Mouse (Mus musculus) left cerebral cortex, adult 9 months (tissue): ENCODE results near the gene H1f0.

Experiments
- DNase-seq, 2 experiments: peaks; one replicate each; pipeline ENCODE4 v3.0.0; 2022; ENCODE audit warnings: low spot score in 2 of 2

The H1f0 gene

DNA sequence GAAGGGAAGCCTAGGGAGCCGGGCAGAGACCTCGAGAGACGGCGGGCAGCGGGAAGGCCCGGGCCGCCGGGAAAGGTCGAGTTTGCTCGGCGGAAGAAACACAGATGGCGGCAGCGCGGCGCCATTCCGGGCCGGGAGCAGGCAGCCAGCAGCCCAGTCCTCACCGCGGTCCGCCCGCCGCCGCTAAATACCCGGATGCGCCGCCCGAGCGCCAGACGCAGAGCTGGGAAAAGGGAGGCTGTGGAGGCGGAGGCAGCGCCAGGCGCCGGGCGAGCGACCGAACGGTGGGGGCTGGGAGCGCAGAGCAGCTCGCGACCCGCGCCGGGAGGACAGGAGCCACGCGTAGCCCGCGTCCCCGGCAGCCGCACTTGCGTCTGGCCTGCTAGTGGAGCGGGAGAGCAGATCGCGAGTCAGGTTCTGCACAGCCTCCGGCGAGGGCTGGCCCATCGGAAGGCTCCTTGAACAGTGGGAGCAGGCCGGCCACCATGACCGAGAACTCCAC lies at the start of gene H1f0:
Gene H1f0, plus strand, starts transcription at position 214 of the 502 bp plus-strand sequence.
- peak; percentile 74 to 92 for DNase-seq

- no peak for DNase-seq
Measured at GRCm38 (mm10) chr15:78978875-78979274, 49.4 kb upstream of the H1f0 start.

DNA sequence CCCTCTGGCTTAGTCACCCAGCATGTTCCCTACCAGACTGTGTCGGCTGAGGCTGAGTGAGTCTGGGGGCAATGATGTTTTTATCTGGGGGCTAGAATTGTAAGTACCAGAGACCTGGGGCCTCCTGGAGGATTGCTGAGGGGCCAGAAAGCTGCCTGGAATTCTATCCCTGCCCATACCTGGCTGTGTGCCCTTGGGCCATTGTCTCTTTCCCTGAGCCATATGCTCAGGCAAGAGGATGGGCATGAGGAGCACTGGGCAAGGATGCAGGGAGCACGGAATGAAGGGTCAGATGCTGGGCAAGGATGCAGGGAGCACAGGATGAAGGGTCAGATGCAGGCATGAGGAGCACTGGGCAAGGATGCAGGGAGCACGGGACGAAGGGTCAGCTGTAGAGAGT lies 48.2 kb upstream of the H1f0 start:
- DNase-seq, result no peak

DNA sequence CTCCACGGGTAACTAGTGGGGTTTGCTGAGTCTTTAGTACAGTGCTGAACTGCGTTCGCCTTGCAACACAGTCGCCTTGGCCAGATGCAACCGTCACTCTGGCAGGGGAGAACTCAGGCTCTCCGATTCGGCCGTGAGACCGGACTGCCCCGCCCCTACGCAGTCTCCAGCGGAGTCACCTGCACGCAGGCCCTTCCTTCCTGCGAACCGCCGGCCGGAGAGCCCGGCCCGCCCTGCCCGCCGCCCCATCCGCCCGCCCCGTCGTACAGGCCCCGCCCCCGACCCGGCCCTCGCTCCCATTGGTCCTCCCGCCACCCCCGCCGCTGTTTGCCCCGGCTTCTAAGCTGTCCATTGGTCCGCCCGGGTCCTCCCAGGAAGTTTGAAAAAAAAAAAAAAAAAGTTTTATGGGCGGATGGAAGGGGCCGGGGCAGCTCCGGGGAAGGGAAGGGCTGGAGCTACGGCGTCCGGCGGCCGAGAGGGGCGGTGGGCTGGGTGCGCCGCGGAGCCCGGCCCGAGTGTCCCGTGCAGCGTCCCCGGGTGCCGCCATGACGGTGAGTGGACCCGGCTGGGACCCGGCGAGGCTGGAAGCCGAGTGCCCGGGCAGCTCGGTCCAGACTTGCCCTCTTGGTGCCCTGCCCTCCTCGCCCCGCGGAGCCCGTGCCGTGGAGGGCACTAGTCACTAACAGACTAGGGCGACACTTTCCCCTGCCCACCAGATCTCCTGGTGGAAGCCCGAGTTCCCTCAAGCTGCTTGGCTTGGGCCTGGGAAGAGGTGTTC lies 45.4 kb upstream of the H1f0 start:
- peak in 1 of 2 experiments; percentile 29 for DNase-seq

GRCm38 (mm10) chr15:78983436-78984285 lies 44.6 kb upstream of the H1f0 start:
- peak in 1 of 2 experiments; percentile 26 for DNase-seq

DNA sequence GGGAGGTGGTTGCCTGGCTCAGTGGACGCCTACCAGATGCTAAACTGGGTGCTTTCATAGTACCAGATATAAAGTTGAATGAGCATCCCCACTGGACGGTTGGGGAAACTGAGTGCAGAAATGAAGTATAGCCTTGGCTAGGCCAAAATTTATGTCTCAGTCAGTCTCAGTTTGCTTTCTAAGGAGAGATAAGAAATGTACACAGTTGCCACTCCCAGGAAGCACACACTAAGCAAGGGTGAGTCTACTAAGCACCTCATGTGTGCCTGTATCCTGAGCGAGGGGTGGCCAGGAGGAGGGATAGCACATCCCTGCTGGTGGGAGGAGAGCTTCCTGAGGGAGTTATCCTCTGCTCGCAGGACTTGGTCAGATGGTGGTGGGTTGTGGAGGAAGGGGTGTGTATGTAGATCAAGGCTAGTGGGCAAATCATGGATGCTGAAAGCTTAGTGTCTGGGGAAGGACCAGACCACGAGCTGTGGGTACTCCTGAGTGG lies 43.9 kb upstream of the H1f0 start:
- no peak for DNase-seq

DNA sequence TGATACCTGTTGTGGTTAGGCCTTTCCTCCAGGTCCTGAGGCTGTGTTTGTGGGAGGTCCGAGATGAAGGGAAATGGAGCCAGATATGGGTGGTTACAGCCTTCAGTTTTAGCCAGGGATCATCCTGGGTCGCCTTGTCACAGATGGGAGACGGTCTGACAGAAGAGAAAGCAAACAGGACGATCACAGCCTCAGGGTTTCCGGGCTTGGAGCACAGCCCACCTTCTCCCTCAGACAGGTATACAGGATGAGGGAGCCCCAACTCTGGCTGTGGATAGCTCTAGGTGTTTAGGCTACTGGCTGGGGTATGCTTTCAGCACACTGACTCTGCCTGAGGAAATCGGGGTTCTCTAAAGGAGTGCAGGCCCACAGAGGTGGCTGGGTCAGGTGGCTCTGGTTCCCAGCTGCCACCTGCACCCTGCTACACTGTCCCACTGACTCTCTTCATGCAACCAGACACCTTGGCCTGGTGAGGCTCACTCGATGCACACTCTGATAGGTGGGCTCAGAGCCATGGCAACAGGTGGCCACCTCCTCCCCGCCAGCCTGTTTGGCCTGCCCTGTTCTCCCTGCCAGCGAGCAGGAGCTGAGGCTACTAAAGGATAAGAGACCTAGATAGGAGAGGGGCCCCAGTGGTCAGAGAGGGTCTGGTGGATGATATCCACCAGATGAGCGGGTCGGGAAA lies 41.6 kb upstream of the H1f0 start:
- no peak for DNase-seq

DNA sequence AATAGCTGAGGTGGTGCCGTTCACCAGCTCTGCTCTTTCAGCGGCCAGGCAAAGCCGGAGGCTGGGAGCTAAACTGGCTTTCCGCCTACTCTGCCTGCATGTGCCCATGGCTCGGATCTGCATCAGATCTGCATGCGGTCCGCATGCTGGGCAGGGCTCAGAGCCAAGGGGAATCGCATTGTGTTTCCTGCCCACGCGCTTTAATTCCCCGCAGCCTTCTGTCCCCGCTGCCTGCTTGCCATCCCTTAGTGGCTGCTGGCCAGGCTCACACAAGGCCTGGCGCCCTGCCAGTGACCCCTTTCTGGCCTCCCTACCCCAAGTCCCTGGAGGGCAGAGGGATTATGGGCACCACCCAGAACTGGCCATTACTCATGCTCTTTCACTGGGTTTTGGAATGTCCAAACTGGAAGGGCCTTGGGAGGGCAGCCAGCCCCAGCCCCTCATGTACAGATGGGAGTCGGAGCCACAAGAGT lies 39.7 kb upstream of the H1f0 start:
- DNase-seq, result peak; percentile 72 to 90

DNA sequence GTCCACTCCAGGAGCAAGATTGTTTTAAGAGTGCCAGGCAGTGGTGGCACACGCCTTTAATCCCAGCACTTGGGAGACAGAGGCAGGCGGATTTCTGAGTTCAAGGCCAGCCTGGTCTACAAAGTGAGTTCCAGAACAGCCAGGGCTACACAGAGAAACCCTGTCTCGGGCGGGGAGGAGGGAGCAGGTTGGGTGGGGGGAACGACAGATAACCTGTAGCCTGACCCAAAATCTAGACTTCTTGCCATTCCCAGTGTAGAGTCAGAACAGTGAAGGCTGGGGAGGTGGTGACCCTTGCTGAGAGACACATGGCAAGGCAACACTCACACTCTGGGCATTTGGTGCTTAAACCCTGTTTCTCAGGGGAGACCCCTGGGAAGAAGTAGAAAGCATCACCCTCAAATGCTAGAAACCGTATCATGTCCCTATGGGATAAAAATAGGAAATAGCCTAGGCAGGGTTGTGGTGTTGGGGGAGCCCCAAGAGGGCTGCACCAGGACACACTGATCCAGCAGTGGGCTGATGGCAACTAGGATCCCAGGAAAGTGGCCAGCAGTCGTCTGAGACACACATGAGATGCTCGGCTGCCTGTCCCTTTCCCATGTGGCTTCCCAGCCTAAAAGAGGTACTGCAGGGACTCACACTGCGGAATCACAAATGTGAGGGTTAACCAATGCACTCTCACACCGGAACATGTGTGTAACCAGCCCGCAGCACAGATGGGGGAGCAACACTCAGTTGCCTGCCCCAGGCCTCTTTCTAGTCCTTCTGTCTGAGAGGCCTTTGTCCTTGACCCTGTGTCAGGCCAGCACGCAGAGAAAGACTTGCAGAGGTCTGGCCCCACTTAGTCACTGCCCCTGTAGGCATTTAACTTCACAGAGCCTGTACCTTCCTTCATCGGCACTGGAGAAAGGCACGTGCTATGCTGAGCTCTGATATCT lies 38.8 kb upstream of the H1f0 start:
- no peak for DNase-seq

DNA sequence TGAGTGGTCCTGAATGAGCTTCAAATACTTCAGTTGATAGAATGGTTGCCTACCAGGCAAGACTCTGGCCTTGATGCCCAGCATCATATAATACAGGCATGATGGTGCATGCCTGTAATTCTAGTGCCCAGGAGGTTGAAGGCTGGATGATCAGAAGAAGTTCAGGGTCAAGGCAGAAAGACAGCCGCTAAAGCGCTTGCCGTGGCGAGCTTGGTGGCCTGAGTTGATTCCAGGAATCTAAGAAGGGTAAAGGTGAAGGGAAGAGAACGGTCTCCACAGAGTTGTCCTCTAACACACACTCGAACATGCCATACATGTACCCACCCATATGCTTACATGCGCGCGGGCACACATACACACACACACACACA lies 38.2 kb upstream of the H1f0 start:
- DNase-seq, result no peak

DNA sequence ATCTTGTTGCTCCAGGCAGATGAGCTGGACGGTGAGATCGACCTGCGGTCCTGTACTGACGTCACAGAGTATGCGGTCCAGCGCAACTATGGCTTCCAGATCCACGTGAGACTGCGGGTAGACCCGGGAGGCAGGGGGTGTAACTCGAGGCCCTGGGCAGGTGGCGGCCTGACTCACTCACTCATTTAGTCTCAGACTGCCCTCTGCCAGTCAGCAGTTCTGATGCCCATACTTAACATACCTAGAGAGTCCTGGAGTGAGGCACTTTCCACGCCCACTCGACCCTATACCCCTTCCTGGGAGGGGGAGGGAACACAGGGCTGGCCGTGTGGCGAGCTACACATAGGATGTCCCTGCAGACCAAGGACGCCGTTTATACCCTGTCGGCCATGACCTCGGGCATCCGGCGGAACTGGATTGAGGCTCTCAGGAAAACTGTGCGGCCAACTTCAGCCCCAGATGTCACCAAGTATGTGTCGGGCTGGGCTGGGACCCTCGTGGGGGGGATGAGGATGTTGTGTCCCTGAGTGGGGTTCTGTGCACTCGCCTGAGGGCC lies 37.2 kb upstream of the H1f0 start:
- DNase-seq, result no peak

DNA sequence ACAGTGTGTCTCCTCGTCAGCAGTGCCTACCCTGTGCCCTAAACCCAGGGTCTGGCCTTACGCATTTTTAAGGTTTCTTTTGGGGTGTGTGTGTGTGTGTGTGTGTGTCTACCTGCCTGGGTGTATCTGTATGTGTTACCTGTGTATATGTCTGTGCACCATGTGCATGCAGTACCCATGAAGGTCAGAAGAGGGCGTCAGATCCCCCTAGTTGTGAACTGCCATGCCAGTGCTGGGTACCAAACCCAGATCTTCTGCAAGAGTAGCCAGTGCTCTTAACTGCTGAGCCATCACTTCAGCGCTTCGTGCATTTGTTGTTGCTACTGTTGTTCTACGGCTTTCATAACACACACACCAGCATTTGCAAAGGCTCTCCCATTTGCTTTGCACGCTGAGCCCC lies 36.0 kb upstream of the H1f0 start:
- no peak for DNase-seq

- DNase-seq, result no peak
Measured at GRCm38 (mm10) chr15:78992925-78993324, 35.3 kb upstream of the H1f0 start.

DNA sequence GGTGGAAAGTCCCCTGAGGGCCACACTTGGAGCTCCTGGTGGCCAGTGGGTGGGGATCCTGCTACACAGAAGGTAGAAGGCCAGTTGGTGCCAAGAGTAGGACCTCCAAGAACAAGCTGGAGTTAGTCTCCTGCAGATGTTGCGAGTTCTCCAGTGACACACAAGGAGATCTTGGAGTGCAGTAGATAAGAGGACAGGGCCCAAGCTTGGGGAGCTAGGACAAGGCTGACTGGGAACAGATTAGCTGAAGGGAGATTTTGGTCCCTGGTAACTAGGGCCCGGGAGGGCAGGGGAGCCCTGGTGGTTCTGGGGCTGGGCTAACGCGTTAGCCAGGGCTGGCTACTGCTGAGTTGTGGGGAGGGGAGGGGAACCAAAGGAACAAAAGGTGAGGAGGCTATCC lies 32.3 kb upstream of the H1f0 start:
- DNase-seq, result no peak

DNA sequence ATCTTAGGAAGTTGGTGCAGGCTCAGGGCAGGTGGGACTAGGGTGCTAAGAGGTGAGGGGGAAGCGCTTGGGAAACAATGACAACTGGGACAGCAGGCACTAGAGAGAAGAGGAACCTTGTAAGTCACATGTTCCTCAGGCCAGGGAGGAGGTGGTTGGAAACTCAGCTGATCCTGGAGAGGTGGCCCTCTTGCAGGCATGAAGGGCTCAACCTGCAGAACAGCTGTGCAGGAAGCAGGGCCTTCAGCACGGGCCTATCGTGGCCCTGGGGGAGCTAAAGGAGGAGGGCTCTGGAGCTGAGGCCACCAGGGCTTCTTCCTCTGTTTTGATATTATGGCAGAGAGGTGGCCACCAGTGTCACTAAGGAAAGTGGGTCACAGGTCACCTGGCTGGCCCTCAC lies 31.6 kb upstream of the H1f0 start:
- DNase-seq, result no peak

- DNase-seq, result no peak
Measured at GRCm38 (mm10) chr15:78998348-78998747, 29.9 kb upstream of the H1f0 start.

- DNase-seq, result no peak
Measured at GRCm38 (mm10) chr15:78999586-78999985, 28.7 kb upstream of the H1f0 start.

DNA sequence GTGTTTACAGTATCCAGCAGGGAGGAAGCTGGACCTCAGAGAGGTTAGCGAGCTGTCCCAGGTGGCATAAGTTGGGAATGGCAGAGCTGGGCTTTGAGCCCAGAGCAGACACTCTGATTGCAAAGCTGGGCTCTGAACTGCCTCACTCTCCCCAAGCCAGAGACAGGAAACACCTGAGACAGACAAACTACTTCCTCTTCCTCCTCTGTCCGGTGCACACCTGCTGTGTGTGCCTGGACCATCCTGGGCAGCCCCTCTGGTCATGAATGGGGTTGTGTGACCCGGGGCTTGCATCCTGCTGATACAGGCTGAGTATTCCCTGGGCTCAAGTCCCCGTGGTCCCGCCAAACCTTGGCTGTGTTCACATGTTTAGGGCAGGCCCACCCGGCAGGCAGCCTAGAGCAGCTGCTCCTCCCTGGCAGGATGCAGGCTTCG lies 27.9 kb upstream of the H1f0 start:
- DNase-seq, result no peak

DNA sequence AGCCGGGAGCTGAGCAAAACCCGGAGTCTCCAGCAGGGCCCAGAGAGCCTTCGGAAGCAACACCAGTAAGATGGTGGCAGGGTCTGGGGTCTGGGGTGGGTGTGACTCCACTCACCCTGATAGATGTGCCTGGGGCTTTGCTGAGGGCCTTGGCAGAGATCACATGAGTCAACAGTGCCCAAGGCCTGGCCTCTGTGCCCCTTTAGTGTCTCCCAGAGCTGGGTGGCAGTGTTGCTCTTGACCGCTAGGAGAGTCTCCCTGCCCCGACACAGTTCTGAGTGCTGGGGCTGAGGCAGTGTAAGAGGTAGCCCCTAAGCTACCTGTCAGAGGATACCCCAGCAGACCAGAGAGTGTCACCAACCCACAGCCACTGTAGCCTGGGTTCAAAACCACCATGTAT lies 26.7 kb upstream of the H1f0 start:
- no peak for DNase-seq

DNA sequence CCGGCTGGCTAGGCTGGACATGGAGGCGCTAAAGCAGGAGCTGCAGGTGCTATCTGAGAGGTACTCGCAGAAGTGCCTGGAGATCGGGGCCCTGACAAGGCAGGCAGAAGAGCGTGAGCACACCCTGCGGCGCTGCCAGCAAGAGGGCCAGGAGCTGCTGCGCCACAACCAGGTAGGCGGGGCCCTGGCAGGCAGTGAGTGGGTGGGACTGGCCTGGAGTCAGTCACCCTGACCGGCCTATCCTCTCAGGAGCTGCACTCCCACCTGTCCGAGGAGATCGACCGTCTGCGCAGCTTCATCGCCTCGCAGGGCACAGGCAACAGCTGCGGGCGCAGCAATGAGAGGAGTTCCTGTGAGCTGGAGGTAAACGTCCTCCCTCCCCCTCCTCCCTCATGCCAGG lies 26.2 kb upstream of the H1f0 start:
- no peak for DNase-seq

DNA sequence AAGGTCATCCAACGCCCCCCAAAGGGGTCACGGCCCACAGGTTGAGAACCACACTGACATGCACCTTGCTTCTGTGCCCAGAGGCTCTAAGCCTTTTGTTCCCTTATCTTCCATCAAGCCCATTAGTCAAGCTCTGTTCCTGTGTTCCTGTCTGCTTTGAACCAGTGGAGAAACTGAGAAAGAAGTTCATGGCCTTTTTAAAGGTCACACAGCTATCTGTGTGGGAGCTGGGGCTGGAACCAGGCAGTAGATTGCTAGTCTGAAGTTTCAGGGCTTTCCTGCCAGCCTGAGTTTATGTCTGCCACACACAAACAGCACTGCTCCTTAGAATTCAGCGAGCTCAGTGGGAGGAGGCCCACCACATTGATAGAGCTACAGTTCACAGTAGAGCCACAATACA lies 25.2 kb upstream of the H1f0 start:
- DNase-seq, result no peak
